Mouse (Mus musculus): ENCODE results near the gene Arid3b. TPM values are rescaled to one million over a fixed set of nuclear protein-coding genes. Genes with fewer than 3 reads are reported as not detected.

Arid3b gene
- polyA plus RNA-seq, 1 experiment from 2014 or later: 5.5 TPM

DNA sequence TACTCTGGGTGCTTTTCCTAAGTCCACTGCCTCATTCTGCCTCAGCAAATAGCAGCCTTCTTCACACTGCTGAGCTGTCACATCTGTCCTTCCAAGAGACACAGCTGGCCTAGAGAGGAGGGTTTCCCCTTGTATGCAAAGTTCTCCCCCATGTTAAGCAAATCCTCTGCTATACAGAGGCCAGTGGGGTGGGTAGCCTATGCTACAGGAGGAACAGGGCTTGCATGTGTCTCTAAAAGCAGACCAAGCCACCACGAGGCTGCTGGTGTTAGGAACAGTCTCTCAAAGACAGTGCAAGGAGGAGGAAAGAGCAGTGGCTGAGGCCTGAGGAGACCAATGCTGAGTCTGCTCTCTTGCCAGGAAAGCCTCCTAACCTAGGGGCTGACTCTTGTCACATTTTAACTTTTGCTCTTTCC, 30.5 kb downstream of the Arid3b start:
- H3K9me3 ChIP-seq (replicated peaks): no peaks in the 10 kb centered on the region
- H3K4me2 ChIP-seq (replicated peaks): no peak overlapping the region
- H3K9ac ChIP-seq: no peak overlapping the region
- no peak overlapping the region for H3K27ac ChIP-seq (replicated peaks)
- no peaks in the 10 kb centered on the region for H3K27me3 ChIP-seq
- 35% methylated on average over 1 of the region's 1 CpGs for WGBS
- ATAC-seq (ENCODE audit: insufficient number of reproducible peaks, low FRiP score, low TSS enrichment, low read depth): no peak
- H3K36me3 ChIP-seq: 0 out of 2 replicates have a peak, but pooled peaks cover 5% of the 10 kb centered on the region
- no peak overlapping the region for H3K4me3 ChIP-seq (replicated peaks)
- peaks cover 4% of the 10 kb centered on the region; the same call in 1 of the 2 replicates for H3K4me1 ChIP-seq

DNA sequence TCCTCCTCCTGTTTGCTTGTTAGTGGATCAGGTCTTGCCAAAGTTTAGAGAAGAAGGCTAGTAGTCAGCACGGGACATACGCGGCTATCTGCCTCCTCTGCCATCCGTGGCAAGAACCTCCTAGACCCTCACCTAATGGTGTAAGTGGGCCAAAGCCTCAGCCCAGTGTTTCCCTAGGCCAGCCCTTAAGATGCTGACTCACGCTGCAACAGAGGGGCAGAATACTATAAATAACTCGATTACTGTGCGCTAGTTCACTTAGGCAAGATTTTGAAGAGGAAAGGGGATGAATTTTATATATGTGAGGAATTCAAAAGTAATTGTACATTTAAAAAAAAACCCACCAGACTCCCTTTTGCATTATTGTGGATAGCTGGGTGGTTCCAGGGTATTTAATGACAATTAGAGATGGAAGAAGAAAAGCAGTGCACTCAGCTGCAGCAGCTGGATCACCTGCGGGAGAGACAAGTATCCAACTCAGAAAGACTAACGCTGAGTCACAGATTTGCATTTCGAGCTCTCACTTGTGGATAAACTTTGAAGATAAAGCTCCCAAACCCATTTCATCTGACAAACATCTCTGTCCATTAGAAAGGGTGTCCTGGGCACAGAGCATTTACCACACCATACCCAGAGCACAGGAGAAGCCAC, 31.4 kb downstream of the Arid3b start:
- no peak for ATAC-seq (ENCODE audit: insufficient number of reproducible peaks, low FRiP score, low TSS enrichment, low read depth)
- H3K4me2 ChIP-seq (replicated peaks): no peak overlapping the region
- H3K4me1 ChIP-seq: peaks cover 4% of the 10 kb centered on the region; the same call in 1 of the 2 replicates
- WGBS: 65% methylated on average over 10 of the region's 10 CpGs
- H3K27me3 ChIP-seq: no peaks in the 10 kb centered on the region
- H3K9me3 ChIP-seq (replicated peaks): no peaks in the 10 kb centered on the region
- no peak overlapping the region for H3K4me3 ChIP-seq (replicated peaks)
- no peak overlapping the region for H3K27ac ChIP-seq (replicated peaks)
- no peak overlapping the region for H3K9ac ChIP-seq
- no peaks in the 10 kb centered on the region for H3K36me3 ChIP-seq

DNA sequence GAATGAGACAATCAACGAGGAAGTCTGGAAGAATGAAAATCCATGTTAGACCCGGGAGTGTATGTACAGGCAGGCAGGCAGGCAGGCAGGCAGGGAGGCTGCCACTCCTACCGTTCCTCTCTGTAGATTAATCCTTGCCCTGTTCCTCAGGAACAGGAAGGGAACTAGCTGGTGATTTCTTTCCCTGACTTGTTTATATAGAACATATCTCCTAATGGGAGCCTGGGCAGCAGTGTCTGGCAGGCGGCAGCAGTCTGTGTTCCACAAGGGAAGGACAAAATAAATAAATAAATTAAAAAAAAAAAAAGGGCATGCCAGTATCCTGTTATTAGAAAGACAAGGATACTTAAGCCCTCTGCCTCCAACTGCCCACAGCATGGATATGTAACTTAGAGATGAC, 32.8 kb downstream of the Arid3b start:
- H3K27ac ChIP-seq (replicated peaks): no peak overlapping the region
- no peak for ATAC-seq (ENCODE audit: insufficient number of reproducible peaks, low FRiP score, low TSS enrichment, low read depth)
- H3K9me3 ChIP-seq (replicated peaks): no peaks in the 10 kb centered on the region
- H3K4me3 ChIP-seq (replicated peaks): no peak overlapping the region
- H3K4me2 ChIP-seq (replicated peaks): no peak overlapping the region
- H3K27me3 ChIP-seq: no peaks in the 10 kb centered on the region
- 27% methylated on average over 4 of the region's 4 CpGs for WGBS
- no peaks in the 10 kb centered on the region for H3K36me3 ChIP-seq
- peaks cover 4% of the 10 kb centered on the region; the same call in 1 of the 2 replicates for H3K4me1 ChIP-seq
- H3K9ac ChIP-seq: no peak overlapping the region

DNA sequence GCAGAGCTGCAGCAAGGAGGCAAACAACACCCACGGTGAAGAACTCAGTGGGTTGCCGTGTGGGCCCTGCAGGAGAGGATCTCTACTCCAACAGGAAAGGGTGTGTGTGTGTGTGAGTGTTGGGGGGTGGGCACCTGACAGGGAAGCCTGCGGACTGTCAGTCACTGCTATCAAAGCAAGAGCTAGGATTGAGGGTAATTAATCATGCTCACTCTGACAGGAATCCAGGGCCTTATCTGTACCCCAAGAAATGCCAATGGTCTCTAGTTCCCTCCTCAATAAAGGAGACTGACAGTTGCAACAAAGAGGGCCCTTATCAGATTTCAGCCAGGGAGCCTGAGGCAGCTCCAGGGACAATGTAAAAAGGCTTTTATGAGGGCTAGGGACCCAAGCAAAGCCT, 33.5 kb downstream of the Arid3b start:
- Histone ChIP-seq H3K9me3 (replicated peaks) (no peaks in the 10 kb centered on the region), H3K4me1 (peaks cover 4% of the 10 kb centered on the region; the same call in 1 of the 2 replicates), H3K36me3 (no peaks in the 10 kb centered on the region), H3K27ac (replicated peaks) (no peak overlapping the region), H3K27me3 (no peaks in the 10 kb centered on the region), H3K9ac (no peak overlapping the region), H3K4me3 (replicated peaks) (no peak overlapping the region), H3K4me2 (replicated peaks) (no peak overlapping the region)
- 26% methylated on average over 3 of the region's 3 CpGs for WGBS
- no peak for ATAC-seq (ENCODE audit: insufficient number of reproducible peaks, low FRiP score, low TSS enrichment, low read depth)

DNA sequence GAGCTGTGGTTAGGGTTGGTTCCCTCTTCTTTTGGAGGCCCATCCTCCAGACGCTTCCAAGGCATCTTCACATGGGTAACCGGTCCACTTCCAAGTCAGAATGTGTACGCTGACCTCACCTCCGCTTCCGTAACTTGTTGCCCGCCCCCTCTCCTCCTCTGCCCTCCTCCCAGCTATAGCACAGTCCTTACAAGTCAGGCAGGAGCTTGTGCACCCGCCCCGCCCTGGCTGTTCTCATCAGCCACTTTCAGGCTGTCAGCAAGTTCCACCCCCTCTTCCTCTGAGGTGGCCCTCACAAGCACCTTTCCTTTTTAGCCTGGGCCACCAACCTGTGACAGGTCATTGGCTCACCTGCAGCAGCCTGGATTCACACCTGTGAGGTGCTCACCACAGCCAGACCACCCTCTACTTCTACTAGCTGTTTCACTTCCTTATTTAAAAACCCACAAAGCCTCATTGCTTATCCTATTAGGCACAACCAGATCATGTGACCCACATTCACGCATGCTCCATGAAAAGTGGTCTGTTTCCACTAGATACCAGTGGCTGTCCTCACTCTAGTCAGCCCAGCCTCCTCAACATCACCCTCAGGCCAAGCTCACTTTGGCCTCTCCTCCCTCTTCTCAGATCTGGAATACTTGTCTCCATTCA, 36.1 kb downstream of the Arid3b start:
- WGBS: 84% methylated on average over 9 of the region's 9 CpGs

DNA sequence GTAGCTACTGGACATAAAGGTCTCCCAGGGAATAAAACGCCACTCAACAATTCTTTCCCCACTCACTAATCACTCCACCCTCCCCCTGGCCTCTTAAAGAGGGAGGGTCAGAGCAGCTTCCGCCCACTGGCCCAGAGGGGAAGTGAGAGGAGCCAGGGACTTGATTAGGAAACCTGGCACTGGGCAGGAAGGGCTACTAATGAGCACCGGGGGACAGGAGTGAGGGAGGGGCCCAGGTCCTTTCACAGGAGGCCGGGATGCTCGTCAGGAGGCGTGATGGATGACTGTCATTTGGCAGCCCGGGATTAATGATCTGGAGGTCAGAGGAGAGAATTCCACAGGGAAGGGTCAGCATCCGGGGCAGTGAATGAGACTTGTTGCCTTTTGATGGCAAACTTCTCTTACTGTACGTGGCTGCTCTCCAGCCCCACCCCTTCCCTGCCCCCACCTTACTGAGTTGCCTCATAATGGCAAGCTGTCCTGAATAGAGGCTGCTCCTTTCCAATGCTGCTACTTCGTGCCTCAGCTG, 37.8 kb downstream of the Arid3b start:
- ATAC-seq (ENCODE audit: insufficient number of reproducible peaks, low FRiP score, low TSS enrichment, low read depth): no peak
- peaks cover 3% of the 10 kb centered on the region; the same call in 1 of the 2 replicates for H3K4me1 ChIP-seq
- no peak overlapping the region for H3K27ac ChIP-seq (replicated peaks)
- H3K9ac ChIP-seq: no peak overlapping the region
- no peaks in the 10 kb centered on the region for H3K27me3 ChIP-seq
- H3K4me2 ChIP-seq (replicated peaks): no peak overlapping the region
- peaks cover 26% of the 10 kb centered on the region for H3K36me3 ChIP-seq
- no peaks in the 10 kb centered on the region for H3K9me3 ChIP-seq (replicated peaks)
- no peak overlapping the region for H3K4me3 ChIP-seq (replicated peaks)
- 22% methylated on average over 10 of the region's 10 CpGs for WGBS

More for the DNA sequence above, 36.1 kb downstream of the Arid3b start:
- no peak overlapping the region for H3K9ac ChIP-seq
- peaks cover 18% of the 10 kb centered on the region for H3K36me3 ChIP-seq
- ATAC-seq (ENCODE audit: insufficient number of reproducible peaks, low FRiP score, low TSS enrichment, low read depth): no peak
- H3K9me3 ChIP-seq (replicated peaks): no peaks in the 10 kb centered on the region
- H3K4me3 ChIP-seq (replicated peaks): no peak overlapping the region
- no peak overlapping the region for H3K4me2 ChIP-seq (replicated peaks)
- H3K27me3 ChIP-seq: no peaks in the 10 kb centered on the region
- peaks cover 4% of the 10 kb centered on the region; the same call in 1 of the 2 replicates for H3K4me1 ChIP-seq
- H3K27ac ChIP-seq (replicated peaks): no peak overlapping the region

DNA sequence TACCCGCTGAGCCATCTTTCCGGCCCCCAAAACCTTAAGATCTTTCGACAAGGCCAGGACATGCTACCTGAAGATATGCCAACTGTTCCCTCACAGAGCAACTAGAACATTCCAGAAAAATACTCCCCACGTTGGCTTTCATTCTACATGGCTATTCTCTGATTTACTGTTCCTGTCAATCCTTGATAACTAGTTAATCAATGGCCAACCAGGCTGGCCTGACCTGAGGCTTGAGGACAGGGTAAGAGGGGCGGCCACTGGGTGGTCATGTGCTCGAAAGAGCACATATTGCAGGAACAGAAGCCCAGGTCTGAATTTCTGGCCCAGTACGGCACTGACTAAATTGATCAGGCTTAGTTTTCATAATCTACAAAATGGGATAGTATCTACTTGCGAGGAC, 39.1 kb downstream of the Arid3b start:
- Histone ChIP-seq H3K36me3 (peaks cover 34% of the 10 kb centered on the region), H3K4me1 (no peaks in the 10 kb centered on the region), H3K4me3 (replicated peaks) (no peak overlapping the region), H3K27me3 (no peaks in the 10 kb centered on the region), H3K27ac (replicated peaks) (no peak overlapping the region), H3K9me3 (replicated peaks) (no peaks in the 10 kb centered on the region), H3K9ac (no peak overlapping the region), H3K4me2 (replicated peaks) (no peak overlapping the region)
- WGBS: 94% methylated on average over 8 of the region's 8 CpGs
- no peak for ATAC-seq (ENCODE audit: insufficient number of reproducible peaks, low FRiP score, low TSS enrichment, low read depth)

DNA sequence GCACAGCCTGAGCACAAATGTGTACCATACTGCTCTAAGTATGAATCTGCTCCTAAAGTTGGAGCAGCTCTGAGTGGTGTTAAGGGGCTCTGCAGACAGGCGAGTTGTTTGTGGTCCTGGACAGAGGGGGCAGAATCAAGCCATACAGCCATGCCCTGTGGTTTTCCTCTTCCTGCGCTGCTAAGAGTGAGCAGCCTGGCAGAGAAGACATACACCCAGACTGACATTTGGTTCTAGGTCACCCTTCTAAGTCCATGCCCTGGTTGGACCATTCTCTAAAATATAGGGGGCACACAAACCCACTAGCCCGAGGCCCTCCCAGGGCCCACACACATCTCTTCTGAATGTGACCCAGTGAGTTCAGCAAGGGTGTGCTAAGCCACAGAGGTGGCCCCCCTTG, 46.9 kb downstream of the Arid3b start:
- H3K36me3 ChIP-seq: peaks cover 14% of the 10 kb centered on the region; the same call in 1 of the 2 replicates
- no peak overlapping the region for H3K4me3 ChIP-seq (replicated peaks)
- no peak overlapping the region for H3K9ac ChIP-seq
- H3K27me3 ChIP-seq: no peaks in the 10 kb centered on the region
- WGBS: 87% methylated on average over 3 of the region's 3 CpGs
- no peaks in the 10 kb centered on the region for H3K4me1 ChIP-seq
- ATAC-seq (ENCODE audit: insufficient number of reproducible peaks, low FRiP score, low TSS enrichment, low read depth): no peak
- no peak overlapping the region for H3K4me2 ChIP-seq (replicated peaks)
- no peak overlapping the region for H3K27ac ChIP-seq (replicated peaks)
- no peaks in the 10 kb centered on the region for H3K9me3 ChIP-seq (replicated peaks)

DNA sequence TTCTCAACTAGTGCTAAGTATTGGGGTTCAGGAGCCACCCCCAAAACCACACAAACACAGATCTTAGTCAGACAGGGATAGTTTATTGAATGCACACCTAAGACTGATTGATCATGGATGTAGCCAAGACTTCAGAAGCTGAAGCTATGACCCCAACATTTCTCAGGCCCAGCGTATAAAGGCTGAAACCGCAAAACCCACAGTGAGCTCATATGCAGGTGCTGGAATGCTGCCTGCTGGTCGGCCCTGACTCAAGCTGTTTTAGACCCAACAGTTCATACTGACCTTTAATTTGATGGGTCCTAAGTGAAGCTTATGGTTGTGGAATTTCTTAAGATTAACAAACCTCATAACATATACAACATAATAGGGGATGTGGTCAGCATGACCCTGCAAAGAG, 53.9 kb downstream of the Arid3b start:
- WGBS: 88% methylated on average over 3 of the region's 3 CpGs
- Histone ChIP-seq H3K9ac (no peak overlapping the region), H3K4me2 (replicated peaks) (no peak overlapping the region), H3K27ac (replicated peaks) (no peak overlapping the region), H3K36me3 (no peaks in the 10 kb centered on the region), H3K4me3 (replicated peaks) (no peak overlapping the region), H3K9me3 (replicated peaks) (no peaks in the 10 kb centered on the region), H3K27me3 (no peaks in the 10 kb centered on the region), H3K4me1 (no peaks in the 10 kb centered on the region)
- ATAC-seq (ENCODE audit: insufficient number of reproducible peaks, low FRiP score, low TSS enrichment, low read depth): no peak

DNA sequence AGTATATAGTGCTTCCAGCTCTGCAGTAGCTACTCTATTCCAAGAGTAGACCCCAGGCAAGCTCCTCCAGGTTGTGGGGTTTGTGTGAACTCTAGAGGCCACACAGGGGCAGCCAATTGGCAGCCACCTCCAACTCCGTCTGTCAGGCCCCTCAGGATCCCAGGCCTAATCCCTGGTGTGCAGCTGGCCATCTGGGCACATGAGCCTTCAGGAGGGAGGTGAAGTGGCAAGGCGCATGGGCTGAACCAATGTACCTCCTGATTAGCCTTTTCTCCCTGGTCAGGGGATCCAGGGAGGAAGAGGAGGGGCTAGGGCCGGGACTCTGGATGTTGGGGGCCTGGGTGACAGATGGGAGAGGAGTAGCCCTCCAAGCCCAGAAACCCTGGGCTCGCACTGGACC, 60.9 kb downstream of the Arid3b start:
- ATAC-seq (ENCODE audit: insufficient number of reproducible peaks, low FRiP score, low TSS enrichment, low read depth): no peak
- Histone ChIP-seq H3K9me3 (replicated peaks) (no peaks in the 10 kb centered on the region), H3K36me3 (no peaks in the 10 kb centered on the region), H3K4me2 (replicated peaks) (no peak overlapping the region), H3K4me3 (replicated peaks) (no peak overlapping the region), H3K27me3 (no peaks in the 10 kb centered on the region), H3K4me1 (no peaks in the 10 kb centered on the region), H3K27ac (replicated peaks) (no peak overlapping the region), H3K9ac (no peak overlapping the region)
- 63% methylated on average over 4 of the region's 4 CpGs for WGBS

DNA sequence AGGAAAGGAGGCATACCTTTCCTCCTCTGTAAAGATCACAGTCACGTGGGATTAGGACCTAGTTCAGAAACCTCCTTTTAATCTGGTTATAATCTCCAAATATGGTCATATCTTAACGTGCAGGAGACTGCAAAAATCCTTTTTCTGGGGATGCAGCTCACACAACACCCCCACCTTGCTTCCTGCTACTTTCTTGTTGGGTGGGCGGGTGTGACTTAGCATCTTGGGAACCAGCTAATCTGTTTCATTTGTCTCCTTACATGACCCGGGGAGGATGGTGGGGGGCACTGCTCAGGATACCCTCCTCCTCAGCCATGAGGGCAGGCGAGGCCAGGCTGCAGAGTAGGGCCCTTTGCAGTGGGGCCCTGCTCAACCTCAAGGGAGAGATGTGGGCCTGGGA, 61.6 kb downstream of the Arid3b start:
- H3K4me3 ChIP-seq (replicated peaks): no peak overlapping the region
- H3K36me3 ChIP-seq: no peaks in the 10 kb centered on the region
- WGBS: 53% methylated on average over 5 of the region's 5 CpGs
- no peak for ATAC-seq (ENCODE audit: insufficient number of reproducible peaks, low FRiP score, low TSS enrichment, low read depth)
- H3K4me1 ChIP-seq: no peaks in the 10 kb centered on the region
- H3K27me3 ChIP-seq: no peaks in the 10 kb centered on the region
- no peak overlapping the region for H3K4me2 ChIP-seq (replicated peaks)
- no peaks in the 10 kb centered on the region for H3K9me3 ChIP-seq (replicated peaks)
- H3K9ac ChIP-seq: no peak overlapping the region
- no peak overlapping the region for H3K27ac ChIP-seq (replicated peaks)

Data from embryonic facial prominence, embryonic 15.5 days (tissue).